Mouse (Mus musculus) CD4-positive helper T cell, adult 2 months (primary cell): ENCODE data around the gene Xrcc6.

Experiments used
- DNase-seq: peaks from one replicate; pipeline ENCODE4 v3.0.0-alpha.2; 2012; ENCODE audit warnings: low read depth, missing footprints, low spot score

The Xrcc6 gene

DNA sequence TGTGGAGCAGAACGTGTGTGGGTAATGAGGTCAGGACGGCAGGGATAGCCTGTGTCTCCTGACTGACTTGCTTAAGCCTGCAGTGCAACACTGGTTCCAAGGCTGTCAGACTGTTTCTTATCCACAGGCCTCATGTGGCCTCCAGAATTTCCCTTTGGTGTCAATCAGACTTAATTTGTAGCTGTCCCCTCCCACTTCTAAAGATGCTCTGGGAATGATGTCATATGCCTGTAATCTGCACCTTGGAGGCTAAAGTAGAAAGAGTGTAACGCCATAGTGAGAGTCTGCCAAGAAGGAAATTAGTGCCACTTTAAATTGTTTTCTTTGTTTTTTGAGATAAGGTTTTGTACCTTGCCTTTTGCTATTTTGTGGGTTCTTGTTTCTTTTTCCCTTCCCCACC is 31.7 kb downstream of the Xrcc6 start:
- DNase-seq, result no peak

DNA sequence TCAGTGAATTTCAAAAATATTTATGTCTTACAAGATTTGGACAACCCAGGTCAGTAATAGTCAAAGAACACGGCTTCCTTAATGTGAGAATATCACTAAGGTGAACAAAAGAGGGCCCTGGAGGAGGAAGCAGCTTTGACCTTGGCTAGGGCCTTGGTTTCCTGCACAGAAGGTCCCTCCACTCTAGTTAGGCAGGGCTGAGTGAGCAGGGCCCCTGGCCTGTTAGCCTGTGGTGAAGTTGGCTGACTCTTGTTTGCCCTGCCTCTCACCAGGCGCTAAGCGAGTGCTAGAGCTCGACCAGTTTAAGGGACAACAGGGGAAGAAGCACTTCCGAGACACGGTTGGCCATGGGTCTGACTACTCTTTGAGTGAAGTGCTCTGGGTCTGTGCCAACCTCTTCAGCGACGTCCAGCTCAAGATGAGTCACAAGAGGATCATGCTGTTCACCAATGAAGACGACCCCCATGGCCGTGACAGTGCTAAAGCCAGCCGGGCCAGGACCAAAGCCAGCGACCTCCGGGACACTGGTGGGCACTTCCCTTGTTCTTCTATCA is 35.0 kb downstream of the Xrcc6 start:
- no peak for DNase-seq

DNA sequence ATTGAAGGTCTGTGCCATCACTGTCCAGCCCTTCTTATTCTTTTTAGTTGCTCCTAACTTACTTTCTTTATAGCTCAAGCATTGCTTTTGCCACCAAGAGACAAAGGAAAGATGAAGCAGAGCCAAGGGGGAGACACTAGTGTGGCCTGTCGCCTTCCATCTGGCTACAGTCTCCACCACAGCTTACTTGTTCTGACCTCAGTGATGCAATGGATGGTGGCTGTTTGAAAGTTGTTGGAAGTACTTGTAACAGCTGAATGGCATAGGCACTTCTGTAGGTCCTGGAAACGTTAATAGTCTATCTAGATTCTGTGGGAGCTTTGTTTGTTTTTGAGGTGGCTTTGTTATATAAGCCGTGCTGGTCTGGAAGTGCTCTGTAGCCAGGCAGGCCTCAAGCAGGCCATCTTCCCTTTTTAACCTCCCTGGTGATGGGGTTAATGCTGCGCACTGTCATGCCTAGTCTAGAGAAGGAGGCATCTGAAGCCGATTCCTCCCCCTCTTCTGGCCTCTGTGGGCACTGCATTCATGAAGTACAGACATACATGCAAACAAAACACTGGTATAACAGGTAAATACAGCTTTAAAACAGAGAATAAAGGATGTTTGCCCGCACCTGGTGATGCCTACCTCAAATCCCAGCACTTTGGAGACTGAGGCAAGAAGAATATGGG is 36.5 kb downstream of the Xrcc6 start:
- DNase-seq, result no peak

DNA sequence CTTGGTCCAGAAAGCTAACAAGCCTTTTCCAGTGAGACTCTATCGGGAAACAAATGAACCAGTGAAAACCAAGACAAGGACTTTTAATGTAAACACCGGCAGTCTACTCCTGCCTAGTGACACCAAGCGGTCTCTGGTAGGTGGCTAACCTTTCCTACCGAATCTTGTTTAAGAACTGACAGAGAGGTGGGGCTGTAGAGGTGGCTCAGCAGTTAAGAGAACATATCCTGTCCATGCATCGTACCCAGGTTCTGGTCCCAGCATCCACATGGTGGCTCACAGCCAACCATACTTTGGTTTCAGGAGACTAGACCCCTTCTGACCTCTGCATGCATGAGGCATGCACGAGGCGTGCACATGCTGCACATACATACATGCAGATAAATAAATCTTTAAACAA is 39.6 kb downstream of the Xrcc6 start:
- no peak for DNase-seq

DNA sequence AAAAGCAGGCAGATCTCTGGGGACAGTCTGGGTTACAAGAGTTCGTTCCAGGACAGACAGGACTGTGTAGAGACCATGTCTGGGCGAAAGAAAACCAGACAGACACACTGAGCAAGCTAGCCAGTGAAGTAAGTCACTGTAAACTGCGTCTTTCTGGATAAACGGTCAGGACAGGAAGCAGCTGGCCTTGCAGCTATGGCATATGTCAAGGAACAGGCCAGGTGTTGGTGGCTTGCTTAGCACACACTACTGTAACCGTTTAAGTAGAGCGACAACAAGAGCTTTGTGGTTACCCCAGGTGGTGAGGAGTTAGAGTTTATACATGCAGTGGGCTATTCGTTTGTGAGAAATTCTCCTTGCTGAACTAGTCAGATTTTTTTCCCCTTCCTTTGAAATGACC is 40.1 kb downstream of the Xrcc6 start:
- no peak for DNase-seq

DNA sequence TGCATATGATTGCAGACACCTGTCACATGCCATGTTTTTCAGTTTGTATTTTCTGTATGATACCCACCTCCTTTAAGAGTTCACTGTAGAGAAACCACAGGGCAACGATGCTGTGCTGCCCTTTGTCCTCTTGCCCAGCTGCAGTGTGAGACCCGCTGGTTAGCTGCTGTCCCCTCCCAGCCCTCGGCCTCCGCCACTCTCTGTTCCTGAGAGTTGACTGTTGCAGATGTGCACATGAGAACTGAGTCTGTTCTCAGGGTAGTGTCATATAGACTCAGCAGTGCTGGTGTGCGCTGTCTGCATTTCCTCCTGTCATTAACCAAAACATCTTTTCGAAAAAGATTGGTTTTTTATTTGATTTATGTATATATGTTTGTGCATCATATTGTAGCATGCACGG is 44.8 kb downstream of the Xrcc6 start:
- DNase-seq, result no peak

DNA sequence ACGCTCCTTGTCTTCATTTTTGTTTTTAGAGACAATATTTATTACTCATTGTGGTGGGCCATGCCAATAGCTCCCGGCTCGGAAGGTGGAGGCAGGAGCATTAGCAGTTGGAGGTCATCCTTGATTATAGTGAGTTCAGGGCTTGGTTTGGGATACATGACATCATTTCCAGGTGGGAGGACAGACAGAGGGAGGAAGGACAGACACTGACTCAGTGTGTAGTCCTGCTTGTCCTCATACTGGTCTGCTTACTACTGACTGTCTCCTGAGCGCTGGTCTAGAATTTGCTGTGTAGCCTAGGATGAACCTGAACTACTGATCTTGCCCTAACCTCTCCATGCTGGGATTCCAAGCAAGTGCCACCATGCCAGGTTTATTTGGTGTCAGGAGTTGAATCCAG is 46.1 kb downstream of the Xrcc6 start, which contains the start of gene Desi1:
Gene Desi1, minus strand, starts transcription at position 101 of the 400 bp plus-strand sequence.
- no peak for DNase-seq

DNA sequence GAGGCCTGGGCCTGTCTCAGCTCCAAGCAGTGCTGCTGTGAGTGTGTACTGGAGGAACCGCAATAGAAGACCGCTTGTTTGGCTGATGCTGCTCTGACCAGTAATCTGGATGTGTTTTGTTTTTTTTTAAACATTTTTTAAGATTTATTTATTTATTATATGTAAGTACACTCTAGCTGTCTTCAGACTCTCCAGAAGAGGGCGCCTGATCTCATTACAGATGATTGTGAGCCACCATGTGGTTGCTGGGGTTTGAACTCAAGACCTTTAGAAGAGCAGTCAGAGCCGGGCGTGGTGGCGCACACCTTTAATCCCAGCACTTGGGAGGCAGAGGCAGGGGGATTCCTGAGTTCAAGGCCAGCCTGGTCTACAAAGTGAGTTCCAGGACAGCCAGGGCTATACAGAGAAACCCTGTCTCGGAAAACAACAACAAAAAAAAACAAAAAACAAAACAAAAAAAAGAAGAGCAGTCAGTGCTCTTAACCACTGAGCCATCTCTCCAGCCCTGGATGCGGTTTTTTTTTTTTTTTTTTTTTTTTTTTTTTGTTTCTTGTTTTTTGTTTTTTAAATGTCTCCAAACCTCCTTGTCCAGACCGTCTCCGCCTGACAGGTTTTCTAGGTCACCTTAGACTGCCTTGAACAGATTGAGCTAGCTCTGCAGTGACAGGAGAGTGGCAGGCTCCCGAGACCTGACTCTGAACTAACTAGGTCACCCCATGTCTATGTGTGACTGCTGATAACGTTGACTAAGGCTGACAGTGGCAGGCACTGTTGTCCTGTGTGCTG is 48.5 kb downstream of the Xrcc6 start:
- peak; percentile 69 for DNase-seq

DNA sequence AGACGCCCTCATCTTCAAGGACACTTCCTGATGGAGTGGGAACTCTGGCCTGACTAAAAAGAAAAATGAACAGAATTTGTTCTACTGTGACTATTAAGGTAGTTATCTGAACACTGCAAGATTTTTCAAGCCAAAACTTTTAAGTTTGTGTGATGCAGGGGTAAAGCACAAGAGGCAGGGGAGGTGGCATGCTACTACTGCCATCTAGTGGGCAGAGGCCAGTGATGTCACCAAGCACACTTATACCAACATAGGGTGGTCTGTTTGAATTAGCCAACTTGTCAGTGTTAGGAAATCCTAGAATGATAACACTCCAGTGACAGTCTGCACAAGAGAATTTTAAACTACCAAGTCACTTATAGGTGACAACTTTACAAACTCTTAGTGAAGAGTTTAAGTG is 53.0 kb downstream of the Xrcc6 start:
- DNase-seq, result peak; percentile 71

DNA sequence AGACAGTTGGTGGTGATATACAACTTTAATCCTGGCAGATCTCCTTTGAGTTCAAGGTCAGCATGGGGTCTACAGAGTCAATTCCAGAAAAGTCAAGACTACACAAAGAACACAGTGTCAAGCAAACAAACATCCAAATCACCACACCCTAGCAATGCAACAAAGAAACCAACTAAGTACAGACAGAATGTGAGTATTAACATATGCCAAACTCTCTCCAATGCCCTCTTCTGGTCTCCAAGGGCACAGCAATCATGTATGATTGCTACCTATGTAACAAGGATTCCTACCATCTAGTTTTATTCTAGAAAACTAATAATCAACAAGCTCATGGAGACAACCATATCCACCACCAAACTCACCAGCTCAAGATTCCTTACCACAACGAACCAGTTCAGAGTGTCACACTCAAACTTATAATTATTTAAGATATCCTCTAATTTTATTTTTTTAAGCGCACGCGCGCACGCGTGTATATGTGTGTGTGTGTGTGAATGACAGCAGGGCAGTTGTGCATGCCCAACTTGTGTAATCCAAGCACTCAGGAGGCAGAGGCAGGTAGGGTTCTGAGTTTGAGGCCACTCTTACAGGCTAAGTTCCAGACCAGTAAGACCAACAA is 56.6 kb downstream of the Xrcc6 start:
- peak; percentile 61 for DNase-seq

DNA sequence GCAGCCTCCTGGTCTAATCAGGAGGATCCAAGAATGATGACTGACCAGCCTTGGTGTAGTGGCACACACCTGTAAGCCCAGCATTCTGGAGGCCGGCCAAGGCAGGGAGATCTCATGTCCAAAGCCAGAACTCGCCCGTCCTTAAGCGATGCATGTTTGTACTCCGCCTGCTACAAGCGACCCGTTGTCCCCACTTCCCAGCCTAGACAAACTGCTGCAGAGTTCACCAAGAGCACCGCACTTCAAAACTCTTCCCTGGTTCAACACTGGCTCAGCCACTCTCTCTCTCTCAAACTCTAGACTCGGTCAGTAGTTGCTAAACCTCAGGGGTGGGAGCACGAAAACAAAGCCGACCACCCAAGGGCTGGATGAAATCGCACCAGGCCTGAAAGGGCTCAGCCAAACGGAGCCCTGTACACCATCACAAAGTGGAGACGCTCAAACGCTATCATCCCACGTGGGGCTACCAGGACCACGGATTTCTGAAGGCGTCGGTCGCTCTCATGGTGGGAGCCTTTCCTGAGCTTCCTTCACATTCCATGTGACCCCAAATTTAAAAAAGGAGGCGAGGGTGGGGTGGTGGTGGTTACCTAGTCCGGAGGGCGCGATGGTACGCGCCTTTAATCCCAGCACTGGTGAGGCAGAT is 58.7 kb downstream of the Xrcc6 start:
- DNase-seq, result peak; percentile 34

DNA sequence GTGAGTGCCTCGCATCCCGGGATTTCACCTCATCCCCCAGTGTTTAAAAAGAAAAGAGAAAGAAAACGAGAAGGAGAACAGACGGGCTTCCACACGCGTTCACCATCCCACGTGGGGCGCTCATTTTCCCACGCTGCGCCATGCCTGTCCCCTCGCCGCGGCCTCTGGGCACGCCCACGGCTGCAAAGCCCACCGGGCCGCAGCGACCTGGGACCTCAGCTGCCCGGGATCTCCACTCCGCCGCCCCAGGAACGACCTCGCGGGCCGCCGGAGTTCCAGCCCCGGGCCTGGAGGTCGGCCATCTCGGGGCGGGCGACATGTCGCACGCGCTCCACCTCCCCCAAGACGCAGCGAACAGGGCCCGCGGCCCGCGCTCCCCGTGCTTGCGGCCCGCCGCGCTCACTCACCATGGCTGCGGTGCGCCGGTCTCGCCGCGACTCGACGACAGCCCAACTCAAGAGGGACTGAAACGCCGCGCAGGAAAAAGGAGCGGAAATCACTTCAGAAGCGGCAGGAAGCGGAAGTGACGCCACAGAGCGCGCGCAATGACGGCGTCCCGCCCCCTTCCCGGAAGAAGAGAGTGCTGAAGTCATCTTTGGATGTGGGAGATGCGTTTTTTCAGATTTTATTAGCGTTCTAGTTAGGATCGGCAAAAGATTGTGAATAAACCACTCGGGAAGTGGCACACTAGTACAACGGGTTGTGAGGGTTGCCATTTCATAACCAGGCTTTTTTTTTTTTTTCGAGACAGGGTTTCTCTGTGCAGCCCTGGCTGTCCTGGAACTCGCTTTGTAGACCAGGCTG is 59.6 kb downstream of the Xrcc6 start, which contains the start of gene Snu13:
Gene Snu13, minus strand, starts transcription at position 519 of the 804 bp plus-strand sequence.
- peak; percentile 94 for DNase-seq

DNA sequence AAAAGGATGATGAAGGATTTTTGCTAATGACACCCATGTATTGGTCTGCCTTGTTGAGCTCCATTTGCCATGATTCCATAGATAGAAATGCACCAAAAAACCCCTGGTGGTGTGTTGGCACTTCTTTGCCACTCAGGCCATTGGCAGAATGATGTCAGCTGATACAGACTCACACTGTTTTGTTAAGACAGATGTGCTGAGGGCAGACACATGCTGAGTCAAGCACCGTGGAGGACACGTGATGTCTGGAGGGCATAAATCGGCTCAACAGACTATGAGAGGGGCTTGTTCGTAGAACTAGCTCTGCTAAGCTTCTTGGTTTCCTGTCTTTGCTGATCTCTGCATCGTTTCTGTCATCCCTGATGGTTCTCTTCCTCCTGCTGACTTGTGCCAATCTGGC is 64.9 kb downstream of the Xrcc6 start:
- no peak for DNase-seq

DNA sequence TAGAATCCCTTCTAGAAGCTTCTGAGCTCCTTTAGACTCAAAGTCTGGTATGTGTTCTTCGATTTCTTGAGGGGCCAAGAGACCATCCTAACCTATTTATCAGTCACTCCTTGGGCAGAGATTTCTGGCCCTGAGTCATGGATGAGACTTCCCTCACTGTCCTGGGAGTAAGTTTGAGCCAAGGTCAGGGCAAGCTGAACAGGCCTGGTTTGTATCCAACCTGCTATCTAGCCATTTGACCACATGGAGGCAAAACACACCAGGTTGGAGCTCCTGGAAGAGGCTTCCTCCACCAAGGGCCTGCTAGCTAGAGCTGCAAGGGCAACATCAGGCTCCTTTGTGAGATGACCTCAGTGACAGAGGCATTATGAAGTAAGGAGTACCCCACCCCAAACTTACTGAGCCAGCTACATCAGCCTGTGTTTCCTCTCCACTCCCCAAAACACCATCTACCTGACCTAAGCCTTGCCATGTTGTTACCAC is 71.1 kb downstream of the Xrcc6 start, which contains the start of gene 4930407I10Rik:
Gene 4930407I10Rik, plus strand, starts transcription at position 433 of the 483 bp plus-strand sequence.
- no peak for DNase-seq

DNA sequence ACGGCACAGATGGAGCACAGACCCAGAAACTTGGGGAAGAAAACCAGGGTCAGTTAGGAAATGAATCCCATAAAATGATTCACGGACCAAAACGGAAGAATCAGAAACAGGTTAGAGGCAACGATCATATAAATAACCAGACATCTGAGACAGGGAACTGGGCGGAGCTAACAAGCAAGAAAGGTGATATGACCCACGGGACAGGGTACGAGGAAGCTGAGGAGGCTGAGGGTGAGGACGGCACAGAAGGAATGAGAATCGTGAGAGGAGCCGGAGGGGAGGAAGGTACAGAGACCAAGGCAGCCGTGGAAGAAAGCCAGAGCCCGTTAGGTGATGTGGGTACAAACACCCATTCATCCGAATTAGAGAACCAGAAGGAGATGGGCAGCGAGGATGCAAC is 76.3 kb downstream of the Xrcc6 start:
- DNase-seq, result no peak

DNA sequence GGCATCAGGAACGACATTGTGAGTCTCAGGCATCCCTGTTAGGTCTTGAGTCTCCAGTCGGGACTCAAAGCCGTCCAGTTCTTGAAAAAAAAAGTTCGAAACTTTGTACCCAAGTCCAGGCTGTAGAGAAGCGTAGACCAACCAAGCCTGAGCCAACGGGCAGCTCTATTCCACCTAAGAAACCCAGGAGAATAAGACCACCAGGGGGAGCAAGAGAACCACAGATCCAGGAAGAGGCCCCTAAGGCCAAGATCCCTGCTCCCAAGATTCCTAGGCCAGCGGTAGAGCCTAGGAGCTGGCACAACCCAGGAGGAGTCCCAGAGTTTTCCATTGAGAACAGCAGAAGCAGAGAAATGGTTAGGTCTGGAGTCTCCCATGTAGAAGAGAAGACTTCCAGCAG is 77.9 kb downstream of the Xrcc6 start:
- peak; percentile 60 for DNase-seq

DNA sequence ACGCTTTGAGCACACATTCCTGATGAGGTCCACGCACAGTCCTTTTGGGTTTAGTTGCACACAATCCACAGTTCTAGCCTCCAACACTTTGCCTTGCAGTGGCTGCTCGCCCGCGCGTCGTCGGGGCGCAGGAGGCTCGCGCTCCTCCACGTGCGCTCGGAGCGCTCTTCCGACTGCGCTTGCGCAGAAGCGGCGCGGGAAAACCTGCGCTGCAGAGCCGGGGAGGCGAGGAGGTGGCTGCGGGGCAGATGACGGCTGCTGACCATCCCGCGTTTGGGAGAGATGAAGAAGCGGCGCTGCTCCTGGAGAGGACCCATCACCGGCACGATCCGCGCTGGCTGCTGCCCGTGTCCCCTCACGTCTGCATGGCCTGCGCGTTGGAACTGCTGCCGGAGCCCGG is 82.3 kb downstream of the Xrcc6 start, which contains the start of gene Mei1:
Gene Mei1, plus strand, starts transcription at position 99 of the 400 bp plus-strand sequence.
- DNase-seq, result no peak

DNA sequence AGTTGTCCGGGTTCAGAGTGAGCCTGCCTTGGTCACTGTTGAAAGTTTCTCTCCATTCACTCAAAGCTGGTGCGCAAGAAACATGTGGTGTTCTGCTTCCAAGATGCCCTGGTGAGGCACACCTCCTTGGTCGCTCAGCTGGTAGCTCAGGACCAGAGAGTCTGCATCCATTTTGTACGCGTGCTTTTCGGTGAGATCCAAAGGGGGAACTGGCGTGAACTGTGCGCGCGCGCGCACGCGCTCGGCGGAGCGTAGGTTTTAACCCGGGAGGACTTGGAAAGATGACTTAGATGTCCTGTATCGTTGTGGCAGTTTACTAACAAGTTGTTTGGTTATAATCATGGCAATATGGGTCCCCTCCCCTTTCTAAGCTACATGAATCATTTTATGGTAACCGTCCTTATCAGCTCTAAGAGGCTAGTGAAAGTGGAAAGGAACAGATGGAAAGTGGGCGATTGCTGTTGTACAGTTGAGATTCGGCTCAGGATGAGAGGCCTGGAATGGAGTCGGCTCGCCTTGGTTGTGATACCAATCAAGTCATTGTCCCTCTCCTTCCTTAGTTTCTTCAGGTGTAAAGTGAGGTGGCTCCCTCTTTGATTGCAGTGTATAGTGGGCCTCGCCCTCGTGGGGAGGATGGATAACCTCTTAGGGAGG is 84.3 kb downstream of the Xrcc6 start:
- no peak for DNase-seq

DNA sequence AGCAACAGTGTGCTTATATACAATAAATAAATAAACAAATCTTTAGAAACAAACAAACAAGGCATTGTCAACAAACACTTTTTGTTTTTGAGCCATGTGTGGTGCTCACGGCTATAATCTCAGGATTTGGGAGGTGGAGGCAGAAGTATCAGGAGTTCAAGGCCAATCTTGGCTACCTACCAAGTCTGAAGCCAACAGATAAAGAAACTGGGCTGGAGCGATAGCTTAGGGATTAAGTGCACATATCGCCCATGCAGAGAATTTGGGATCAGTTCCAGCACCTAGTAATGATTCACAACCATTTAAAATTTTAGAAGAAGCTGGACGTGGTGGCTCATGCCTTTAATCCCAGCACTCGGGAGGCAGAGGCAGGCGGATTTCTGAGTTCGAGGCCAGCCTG is 85.9 kb downstream of the Xrcc6 start:
- DNase-seq, result no peak

DNA sequence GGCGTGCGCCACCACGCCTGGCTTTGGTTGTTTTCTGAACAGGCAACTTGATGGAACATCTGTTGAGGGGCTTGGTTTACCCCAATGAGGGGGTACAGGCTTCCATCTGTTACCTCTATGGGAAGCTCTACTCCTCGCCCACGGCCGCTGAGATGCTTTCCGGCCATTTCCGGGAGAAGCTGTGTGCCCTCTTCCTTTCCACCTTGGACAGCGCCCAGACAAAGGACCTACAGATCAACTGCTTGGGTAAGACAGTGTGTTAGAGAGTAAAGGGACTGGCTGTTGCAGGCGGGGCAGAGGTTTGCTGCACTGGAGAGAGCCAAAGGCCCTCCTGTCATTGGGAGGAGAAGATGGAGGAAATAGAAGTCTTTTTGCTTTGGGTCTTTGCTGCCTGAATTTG is 92.2 kb downstream of the Xrcc6 start:
- DNase-seq, result no peak
